Mouse (Mus musculus) forebrain, embryonic 13.5 days (tissue): ENCODE data around the gene Zfp811. TPM values are rescaled to one million over a fixed set of nuclear protein-coding genes. Genes with fewer than 3 reads are reported as not detected.

Experiments used
- ATAC-seq: fragments of 200-750 bp; cut with Nextera tagmentation; 2 replicates; pipeline ENCODE4 v1.8.0; 2017
- H3K27ac ChIP-seq: fragments of 300-500 bp; sonication (generic); 2 replicates; pipeline ENCODE4 v1.5.1; 2015; ENCODE audit warnings: inconsistent platforms, mild to moderate bottlenecking, moderate library complexity
- H3K27me3 ChIP-seq: fragments of 300-500 bp; sonication (generic); 2 replicates; pipeline ENCODE4 v1.6.1; 2015; ENCODE audit warnings: mild to moderate bottlenecking, inconsistent platforms
- H3K36me3 ChIP-seq: fragments of 300-500 bp; sonication (generic); 2 replicates; pipeline ENCODE4 v1.6.1; 2015; ENCODE audit warnings: mild to moderate bottlenecking, inconsistent platforms; ENCODE audit not compliant: poor library complexity, severe bottlenecking
- H3K4me1 ChIP-seq: fragments of 300-500 bp; sonication (generic); 2 replicates; pipeline ENCODE4 v1.6.1; 2015; ENCODE audit warnings: inconsistent platforms
- H3K4me2 ChIP-seq: fragments of 300-500 bp; sonication (generic); 2 replicates; pipeline ENCODE4 v1.6.1; 2015; ENCODE audit warnings: inconsistent platforms, mild to moderate bottlenecking, moderate library complexity
- H3K4me3 ChIP-seq: fragments of 300-500 bp; sonication (generic); 2 replicates; pipeline ENCODE4 v1.5.1; 2015; ENCODE audit warnings: mild to moderate bottlenecking, inconsistent platforms
- H3K9ac ChIP-seq: fragments of 300-500 bp; sonication (generic); 2 replicates; pipeline ENCODE4 v1.6.1; 2015; ENCODE audit warnings: mild to moderate bottlenecking, inconsistent platforms
- H3K9me3 ChIP-seq: fragments of 300-500 bp; sonication (generic); replicated peaks from 2 replicates; pipeline ENCODE4 v1.6.1; 2016; ENCODE audit warnings: inconsistent platforms
- WGBS: fragments of 180-500 bp; shearing (Covaris S2); methylation state at CpG from one replicate; pipeline ENCODE4 v1.1.7; 2015; 5-methylcytosine and 5-hydroxymethylcytosine counted together
- polyA plus RNA-seq: library from polyadenylated mRNA; unstranded; fragments of >200 nt; fragmentation: Nextera tagmentation; extraction: Ambion mirVana; gene quantifications from 2 replicates; pipeline ENCODE4 v1.2.1, GENCODE M21; 2015

The Zfp811 gene
- polyA plus RNA-seq, 1 experiment from 2014 or later = 38.7 TPM

DNA sequence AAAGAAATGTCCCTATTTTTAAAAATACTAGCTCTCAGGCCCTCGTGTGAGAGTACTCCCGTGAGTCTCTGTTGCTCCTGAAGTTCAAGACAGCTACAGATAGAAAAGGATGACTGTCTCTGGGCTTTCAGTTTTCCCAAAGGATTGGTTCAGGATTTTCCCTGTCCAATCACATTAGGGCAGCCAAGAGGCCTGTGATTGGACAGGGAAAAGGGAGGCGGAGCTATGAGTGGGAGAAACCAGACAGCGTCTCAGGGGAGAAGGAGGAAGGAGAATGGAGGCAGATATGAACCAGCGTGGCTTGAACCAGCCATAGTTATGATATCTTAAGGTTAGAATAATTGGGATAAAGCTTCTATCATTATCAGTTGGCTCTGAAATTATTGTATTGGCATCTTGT lies 59.1 kb downstream of the Zfp811 start:
- Histone ChIP-seq H3K27ac (no peak overlapping the region), H3K36me3 (no peaks in the 10 kb centered on the region), H3K9me3 (no peaks in the 10 kb centered on the region), H3K4me2 (no peak overlapping the region), H3K27me3 (no peaks in the 10 kb centered on the region), H3K4me1 (no peaks in the 10 kb centered on the region), H3K4me3 (no peak overlapping the region), H3K9ac (no peak overlapping the region)
- WGBS = 62% methylated on average over 5 of the region's 5 CpGs
- no peak for ATAC-seq

Other genes with a start within 250 kb of the Zfp811 start
- gene Cyp4f37, start 188.6 kb downstream of the Zfp811 start, polyA plus RNA-seq = 0.64 TPM in 1 of 2 replicates, not detected in the other
- not detected in 2 replicates for gene Cyp4f40, start 151.0 kb downstream of the Zfp811 start, polyA plus RNA-seq
- 0.84 and 1.4 TPM in 2 replicates for gene Cyp4f15, start 124.3 kb downstream of the Zfp811 start, polyA plus RNA-seq
- gene Zfp871, start 21.6 kb downstream of the Zfp811 start, polyA plus RNA-seq = 42.7 and 53.4 TPM in 2 replicates
- gene Zfp799, start 20.3 kb upstream of the Zfp811 start, polyA plus RNA-seq = 19.0 and 19.2 TPM in 2 replicates
- 6.1 and 7.8 TPM in 2 replicates for gene Zfp870, start 81.7 kb upstream of the Zfp811 start, polyA plus RNA-seq
- not detected in 2 replicates for gene Cyp4f14, start 107.4 kb upstream of the Zfp811 start, polyA plus RNA-seq
- 5.6 and 6.0 TPM in 2 replicates for gene Cyp4f13, start 137.5 kb upstream of the Zfp811 start, polyA plus RNA-seq
- gene Zfp472, start 155.9 kb upstream of the Zfp811 start, polyA plus RNA-seq = 11.4 and 12.5 TPM in 2 replicates
- gene Zfp952, start 183.2 kb upstream of the Zfp811 start, polyA plus RNA-seq = 19.1 and 20.4 TPM in 2 replicates
- 24.6 and 27.5 TPM in 2 replicates for gene Zfp763, start 223.5 kb upstream of the Zfp811 start, polyA plus RNA-seq